Mouse (Mus musculus) kidney, adult 10 weeks (tissue): ENCODE measurements around the gene Abcf2. TPM values are rescaled to one million over a fixed set of nuclear protein-coding genes. Genes with fewer than 3 reads are reported as not detected.

Source experiments
- polyA plus RNA-seq: library from polyadenylated mRNA; stranded (reverse); fragments of 350-450 nt; fragmentation: Illumina TruSeq; extraction: RNeasy Lipid Tissue Mini Kit (QIAGEN cat#74804); gene quantifications from one replicate; pipeline ENCODE4 v1.2.3, GENCODE M21; 2014; ENCODE audit warnings: low read depth, low replicate concordance

The Abcf2 gene
- 11.4 TPM for polyA plus RNA-seq

GRCm38 (mm10) chr5:24577183-24577929 lies at the start of gene Abcf2:
Gene Abcf2 (minus strand): TSS chr5:24577467.

GRCm38 (mm10) chr5:24623986-24624821 lies 46.9 kb upstream of the Abcf2 start, which contains the start of gene Smarcd3:
Gene Smarcd3 (minus strand): TSS chr5:24624411.

GRCm38 (mm10) chr5:24586547-24587199 lies 9.4 kb upstream of the Abcf2 start, which contains the start of gene Chpf2:
Gene Chpf2 (plus strand): TSS chr5:24586741.

GRCm38 (mm10) chr5:24556709-24557108 lies 20.6 kb downstream of the Abcf2 start, which contains the start of gene 4931409K22Rik:
Gene 4931409K22Rik (minus strand): TSS chr5:24556809.

GRCm38 (mm10) chr5:24540387-24541143 lies 36.7 kb downstream of the Abcf2 start, which contains the start of gene Asb10:
Gene Asb10 (minus strand): TSS chr5:24540978.

GRCm38 (mm10) chr5:24526889-24527230 lies 50.4 kb downstream of the Abcf2 start, which contains the start of gene Gbx1:
Gene Gbx1 (minus strand): TSS chr5:24527202.

Other genes with a start within 250 kb of the Abcf2 start
- not detected for gene Kcnh2, start 225.9 kb downstream of the Abcf2 start, polyA plus RNA-seq
- gene Nos3, start 212.7 kb downstream of the Abcf2 start, polyA plus RNA-seq = 0.20 TPM
- not detected for gene Atg9b, start 185.3 kb downstream of the Abcf2 start, polyA plus RNA-seq
- 2.7 TPM for gene Abcb8, start 183.8 kb downstream of the Abcf2 start, polyA plus RNA-seq
- not detected for gene Asic3, start 164.1 kb downstream of the Abcf2 start, polyA plus RNA-seq
- 13.7 TPM for gene Cdk5, start 153.9 kb downstream of the Abcf2 start, polyA plus RNA-seq
- gene Slc4a2, start 153.6 kb downstream of the Abcf2 start, polyA plus RNA-seq = 4.1 TPM
- 3.7 TPM for gene Fastk, start 132.2 kb downstream of the Abcf2 start, polyA plus RNA-seq
- gene Tmub1, start 129.6 kb downstream of the Abcf2 start, polyA plus RNA-seq = 0.93 TPM
- gene Agap3, start 125.3 kb downstream of the Abcf2 start, polyA plus RNA-seq = 1.3 TPM
- not detected for gene Gbx1, start 50.3 kb downstream of the Abcf2 start, polyA plus RNA-seq
- gene Asb10, start 36.5 kb downstream of the Abcf2 start, polyA plus RNA-seq = not detected
- not detected for gene 4931409K22Rik, start 20.7 kb downstream of the Abcf2 start, polyA plus RNA-seq
- 0.73 TPM for gene Chpf2, start 9.3 kb upstream of the Abcf2 start, polyA plus RNA-seq
- gene Smarcd3, start 46.9 kb upstream of the Abcf2 start, polyA plus RNA-seq = 1.7 TPM
- gene Nub1, start 108.1 kb upstream of the Abcf2 start, polyA plus RNA-seq = 32.5 TPM
- 0.20 TPM for gene Wdr86, start 153.3 kb upstream of the Abcf2 start, polyA plus RNA-seq
- gene Crygn, start 180.5 kb upstream of the Abcf2 start, polyA plus RNA-seq = not detected